Mouse (Mus musculus) megakaryocyte, embryonic 14.5 days (primary cell): ENCODE data around the gene Fbxl17. TPM values are rescaled to one million over a fixed set of nuclear protein-coding genes. Genes with fewer than 3 reads are reported as not detected.
A peak's percentile ranks its signal among the peaks of the same experiment; 100 is the strongest.

Experiments used
- H3K27me3 ChIP-seq: replicated peaks from 2 replicates; pipeline ENCODE3; 2012; ENCODE audit warnings: inconsistent platforms
- H3K36me3 ChIP-seq: replicated peaks from 2 replicates; pipeline ENCODE3; 2012; ENCODE audit warnings: low read length, inconsistent platforms, mixed read lengths
- H3K4me1 ChIP-seq: 2 replicates; pipeline ENCODE4 v1.6.1; 2012; ENCODE audit warnings: inconsistent platforms
- H3K4me3 ChIP-seq: replicated peaks from 2 replicates; pipeline ENCODE3; 2012; ENCODE audit warnings: moderate library complexity, mild to moderate bottlenecking, inconsistent platforms
- H3K9me3 ChIP-seq: 2 replicates; pipeline ENCODE4 v1.6.1; 2012; ENCODE audit warnings: inconsistent platforms
- FLI1 ChIP-seq: IDR thresholded peaks from 2 replicates; pipeline ENCODE4 v1.6.1; 2012; ENCODE audit warnings: low read length, inconsistent platforms, mixed read lengths
- GATA1 ChIP-seq: IDR thresholded peaks from 3 replicates; pipeline ENCODE4 v1.6.1; 2012; ENCODE audit warnings: mixed read lengths, low read length, inconsistent platforms, borderline replicate concordance
- polyA plus RNA-seq: library from polyadenylated mRNA; stranded (reverse); fragments of >175 nt; gene quantifications from 2 replicates; pipeline ENCODE4 v1.2.3, GENCODE M21; 2012; ENCODE audit warnings: low replicate concordance; ENCODE audit not compliant: insufficient read depth

Fbxl17 gene
- polyA plus RNA-seq, 1 experiment: 9.0 TPM

GRCm38 (mm10) chr17:63498717-63499635 lies 841 bp downstream of the Fbxl17 start:
- H3K27me3 ChIP-seq: no peaks in the 10 kb centered on the region
- H3K4me3 ChIP-seq: peak overlapping the region; percentile 95
- peaks cover 55% of the 10 kb centered on the region for H3K4me1 ChIP-seq
- peaks cover 6% of the 10 kb centered on the region for H3K36me3 ChIP-seq
- no peaks in the 10 kb centered on the region for H3K9me3 ChIP-seq
- no peak for TF ChIP-seq GATA1
- TF ChIP-seq FLI1: no peak

- Histone ChIP-seq H3K36me3 (peaks cover 6% of the 10 kb centered on the region), H3K4me1 (peaks cover 62% of the 10 kb centered on the region), H3K4me3 (peak overlapping the region; percentile 95), H3K9me3 (no peaks in the 10 kb centered on the region), H3K27me3 (no peaks in the 10 kb centered on the region)
- TF ChIP-seq GATA1 (no peak), FLI1 (no peak)
Observed at GRCm38 (mm10) chr17:63498182-63498716, 1.6 kb downstream of the Fbxl17 start.

GRCm38 (mm10) chr17:63497206-63497731 lies 2.5 kb downstream of the Fbxl17 start:
- H3K4me1 ChIP-seq: peaks cover 72% of the 10 kb centered on the region
- peaks cover 6% of the 10 kb centered on the region for H3K36me3 ChIP-seq
- no peak for TF ChIP-seq FLI1
- TF ChIP-seq GATA1: no peak
- no peaks in the 10 kb centered on the region for H3K9me3 ChIP-seq
- no peaks in the 10 kb centered on the region for H3K27me3 ChIP-seq
- H3K4me3 ChIP-seq: peak overlapping the region; percentile 95

- H3K27me3 ChIP-seq: no peaks in the 10 kb centered on the region
Observed at GRCm38 (mm10) chr17:63496153-63496552, 3.7 kb downstream of the Fbxl17 start.

GRCm38 (mm10) chr17:63493876-63494580 lies 5.8 kb downstream of the Fbxl17 start:
- H3K4me1 ChIP-seq: peaks cover 79% of the 10 kb centered on the region
- peaks cover 27% of the 10 kb centered on the region for H3K36me3 ChIP-seq
- no peak overlapping the region for H3K4me3 ChIP-seq
- TF ChIP-seq GATA1: no peak
- no peaks in the 10 kb centered on the region for H3K27me3 ChIP-seq
- H3K9me3 ChIP-seq: no peaks in the 10 kb centered on the region

More at GRCm38 (mm10) chr17:63496153-63496552, 3.7 kb downstream of the Fbxl17 start:
- no peak overlapping the region for H3K4me3 ChIP-seq
- no peaks in the 10 kb centered on the region for H3K9me3 ChIP-seq
- TF ChIP-seq FLI1 (no peak), GATA1 (no peak)
- H3K36me3 ChIP-seq: peaks cover 7% of the 10 kb centered on the region
- peaks cover 79% of the 10 kb centered on the region for H3K4me1 ChIP-seq

GRCm38 (mm10) chr17:63493274-63493673 lies 6.5 kb downstream of the Fbxl17 start:
- TF ChIP-seq FLI1: no peak
- TF ChIP-seq GATA1: no peak
- Histone ChIP-seq H3K9me3 (no peaks in the 10 kb centered on the region), H3K4me3 (peak overlapping the region; percentile 82), H3K27me3 (no peaks in the 10 kb centered on the region), H3K4me1 (peaks cover 76% of the 10 kb centered on the region), H3K36me3 (peaks cover 35% of the 10 kb centered on the region)

- Histone ChIP-seq H3K4me1 (peaks cover 70% of the 10 kb centered on the region), H3K27me3 (no peaks in the 10 kb centered on the region), H3K9me3 (no peaks in the 10 kb centered on the region), H3K4me3 (peak overlapping the region; percentile 82), H3K36me3 (peaks cover 40% of the 10 kb centered on the region)
- TF ChIP-seq FLI1: no peak
- no peak for TF ChIP-seq GATA1
Observed at GRCm38 (mm10) chr17:63492665-63493273, 7.0 kb downstream of the Fbxl17 start.

GRCm38 (mm10) chr17:63489525-63489924 lies 10.3 kb downstream of the Fbxl17 start:
- Histone ChIP-seq H3K9me3 (no peaks in the 10 kb centered on the region), H3K4me1 (peaks cover 40% of the 10 kb centered on the region), H3K36me3 (peaks cover 49% of the 10 kb centered on the region), H3K4me3 (no peak overlapping the region), H3K27me3 (no peaks in the 10 kb centered on the region)
- TF ChIP-seq FLI1 (no peak), GATA1 (no peak)

- H3K36me3 ChIP-seq: peaks cover 25% of the 10 kb centered on the region
- H3K4me1 ChIP-seq: peaks cover 14% of the 10 kb centered on the region
- H3K4me3 ChIP-seq: no peak overlapping the region
- no peaks in the 10 kb centered on the region for H3K27me3 ChIP-seq
- no peaks in the 10 kb centered on the region for H3K9me3 ChIP-seq
- TF ChIP-seq FLI1 (no peak), GATA1 (no peak)
Observed at GRCm38 (mm10) chr17:63467866-63468265, 32.0 kb downstream of the Fbxl17 start.
